Mouse (Mus musculus) lung, adult 10 weeks (tissue): ENCODE measurements around the gene Mtmr2. TPM values are rescaled to one million over a fixed set of nuclear protein-coding genes. Genes with fewer than 3 reads are reported as not detected.

Experiments used
- polyA plus RNA-seq: library from polyadenylated mRNA; stranded (reverse); fragments of 350-450 nt; fragmentation: Illumina TruSeq; extraction: RNeasy Lipid Tissue Mini Kit (QIAGEN cat#74804); gene quantifications from one replicate; pipeline ENCODE4 v1.2.3, GENCODE M21; 2014; ENCODE audit warnings: low read depth, low replicate concordance; ENCODE audit not compliant: insufficient read depth

The Mtmr2 gene
- 27.6 TPM for polyA plus RNA-seq

DNA sequence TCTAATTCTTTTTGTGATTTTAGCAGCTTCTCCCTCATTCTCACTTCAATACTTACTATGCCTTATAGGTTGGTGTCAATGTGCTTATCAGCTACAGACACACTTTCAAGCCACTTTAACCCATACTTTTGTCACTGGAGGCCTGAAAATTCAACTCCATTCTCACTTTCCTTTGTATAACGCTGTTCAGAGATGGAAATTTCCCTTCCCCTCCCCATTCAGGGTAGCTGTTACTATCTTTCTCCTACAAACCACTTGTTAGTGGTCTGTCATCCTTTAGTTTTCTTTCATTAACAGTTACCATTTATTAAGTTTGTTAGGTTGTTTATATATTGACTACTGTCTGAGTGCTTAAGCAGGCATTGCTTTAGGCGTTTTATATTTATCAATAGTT is at the start of gene Mtmr2:
TSS of gene Mtmr2 (plus strand) at position 7 of the 394 bp plus-strand sequence.

DNA sequence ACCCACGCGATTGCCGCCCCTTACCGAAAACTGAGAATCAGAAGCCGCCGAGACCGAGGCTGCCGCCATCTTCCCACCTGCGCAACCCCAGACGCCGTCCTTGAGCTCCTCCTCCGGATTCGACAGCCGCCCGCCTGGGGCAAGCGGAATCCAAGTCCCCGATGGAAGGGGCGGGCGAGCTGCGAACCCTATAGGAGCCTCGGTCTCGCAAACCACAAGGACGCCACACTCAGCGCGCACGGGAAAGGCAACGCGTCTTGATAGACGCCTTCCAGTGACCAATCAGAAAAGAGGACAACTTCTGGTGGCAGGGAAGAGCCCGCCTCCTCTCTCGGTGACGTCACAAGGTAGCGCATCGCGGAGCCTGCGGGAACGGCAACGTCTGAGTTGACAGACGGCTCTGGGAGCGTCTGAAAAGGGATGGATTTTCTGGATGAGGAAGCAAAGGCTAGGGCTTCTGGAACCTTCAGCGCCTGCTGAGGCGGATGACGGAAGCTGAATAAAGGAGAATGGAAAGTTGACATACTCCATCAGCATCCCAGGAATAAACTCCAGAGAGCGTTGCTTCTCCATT is 78.7 kb downstream of the Mtmr2 start, which contains the start of gene Cep57:
TSS of gene Cep57 (minus strand) at position 276 of the 574 bp plus-strand sequence.

DNA sequence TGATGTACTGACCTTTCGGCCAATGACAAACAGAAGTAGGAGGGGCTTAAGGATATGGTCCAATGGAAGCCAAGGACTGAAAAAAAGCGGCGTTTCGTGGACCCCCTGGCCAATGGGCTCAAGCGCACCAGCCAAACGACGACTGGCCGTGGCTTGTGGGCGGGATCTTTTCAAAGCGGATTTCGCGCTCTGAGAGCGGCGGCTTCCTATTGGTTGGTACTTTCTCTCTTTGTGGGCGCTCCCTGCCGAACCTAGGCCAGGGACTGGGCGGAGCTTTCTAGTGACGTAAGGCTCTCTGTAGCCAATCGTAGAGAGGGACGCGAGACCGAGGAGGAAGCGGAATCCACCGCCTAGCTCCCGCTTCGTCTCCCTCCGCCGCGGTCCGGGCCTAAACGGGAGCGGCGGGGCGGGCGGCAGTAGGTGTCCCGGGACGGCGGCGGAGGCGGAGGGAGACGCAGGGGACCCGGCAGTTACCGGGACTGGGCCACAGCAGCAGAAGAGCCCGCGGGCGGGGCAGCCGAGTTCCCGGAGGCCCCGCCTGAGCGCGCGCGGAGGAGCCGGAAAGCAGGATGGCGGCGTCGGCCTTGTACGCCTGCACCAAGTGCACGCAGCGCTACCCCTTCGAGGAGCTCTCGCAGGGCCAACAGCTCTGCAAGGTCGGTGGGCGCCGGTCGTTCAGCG is 79.3 kb downstream of the Mtmr2 start, which contains the start of gene Fam76b:
TSS of gene Fam76b (plus strand) at position 311 of the 681 bp plus-strand sequence.

Other genes starting within 250 kb of the Mtmr2 start
- 14.1 TPM for gene Cep57, start 78.7 kb downstream of the Mtmr2 start, polyA plus RNA-seq
- gene Fam76b, start 79.3 kb downstream of the Mtmr2 start, polyA plus RNA-seq, result 10.3 TPM